Mouse (Mus musculus) lung, embryonic 15.5 days (tissue): ENCODE measurements around the gene Faap100. TPM values are rescaled to one million over a fixed set of nuclear protein-coding genes. Genes with fewer than 3 reads are reported as not detected.
"Not testable (repeated sequence)": the region's sequence is repeated elsewhere in the genome, so short reads cannot be mapped to it uniquely, and the experiment has no call there.

ENCODE experiments used
- ATAC-seq: fragments of 200-750 bp; cut with Nextera tagmentation; 2 replicates; pipeline ENCODE4 v1.8.0; 2017; ENCODE audit warnings: moderate number of reproducible peaks, borderline replicate concordance; ENCODE audit not compliant: low FRiP score, low TSS enrichment; ENCODE audit errors: extremely low read depth
- H3K27ac ChIP-seq: fragments of 300-500 bp; sonication (generic); 2 replicates; pipeline ENCODE4 v1.5.1; 2015; ENCODE audit warnings: moderate library complexity, mild to moderate bottlenecking, inconsistent platforms
- H3K27me3 ChIP-seq: fragments of 300-500 bp; sonication (generic); 2 replicates; pipeline ENCODE4 v1.6.1; 2015; ENCODE audit warnings: inconsistent platforms
- H3K36me3 ChIP-seq: fragments of 300-500 bp; sonication (generic); 2 replicates; pipeline ENCODE4 v1.6.1; 2015; ENCODE audit warnings: inconsistent platforms
- H3K4me1 ChIP-seq: fragments of 300-500 bp; sonication (generic); 2 replicates; pipeline ENCODE4 v1.6.1; 2015; ENCODE audit warnings: inconsistent platforms
- H3K4me2 ChIP-seq: fragments of 300-500 bp; sonication (generic); 2 replicates; pipeline ENCODE4 v1.6.1; 2015; ENCODE audit warnings: inconsistent platforms, mild to moderate bottlenecking, moderate library complexity
- H3K4me3 ChIP-seq: fragments of 300-500 bp; sonication (generic); 2 replicates; pipeline ENCODE4 v1.5.1; 2015; ENCODE audit warnings: mild to moderate bottlenecking, inconsistent platforms
- H3K9ac ChIP-seq: fragments of 300-500 bp; sonication (generic); 2 replicates; pipeline ENCODE4 v1.6.1; 2015; ENCODE audit warnings: inconsistent platforms
- H3K9me3 ChIP-seq: fragments of 300-500 bp; sonication (generic); 2 replicates; pipeline ENCODE4 v1.6.1; 2016; ENCODE audit warnings: inconsistent platforms
- WGBS: fragments of 180-500 bp; shearing (Covaris S2); methylation state at CpG from one replicate; pipeline ENCODE4 v1.1.7; 2015; 5-methylcytosine and 5-hydroxymethylcytosine counted together
- polyA plus RNA-seq: library from polyadenylated mRNA; unstranded; fragments of >200 nt; fragmentation: Nextera tagmentation; extraction: Ambion mirVana; gene quantifications from 2 replicates; pipeline ENCODE4 v1.2.1, GENCODE M21; 2015

The Faap100 gene
- 36.9 and 37.4 TPM in 2 replicates for polyA plus RNA-seq

DNA sequence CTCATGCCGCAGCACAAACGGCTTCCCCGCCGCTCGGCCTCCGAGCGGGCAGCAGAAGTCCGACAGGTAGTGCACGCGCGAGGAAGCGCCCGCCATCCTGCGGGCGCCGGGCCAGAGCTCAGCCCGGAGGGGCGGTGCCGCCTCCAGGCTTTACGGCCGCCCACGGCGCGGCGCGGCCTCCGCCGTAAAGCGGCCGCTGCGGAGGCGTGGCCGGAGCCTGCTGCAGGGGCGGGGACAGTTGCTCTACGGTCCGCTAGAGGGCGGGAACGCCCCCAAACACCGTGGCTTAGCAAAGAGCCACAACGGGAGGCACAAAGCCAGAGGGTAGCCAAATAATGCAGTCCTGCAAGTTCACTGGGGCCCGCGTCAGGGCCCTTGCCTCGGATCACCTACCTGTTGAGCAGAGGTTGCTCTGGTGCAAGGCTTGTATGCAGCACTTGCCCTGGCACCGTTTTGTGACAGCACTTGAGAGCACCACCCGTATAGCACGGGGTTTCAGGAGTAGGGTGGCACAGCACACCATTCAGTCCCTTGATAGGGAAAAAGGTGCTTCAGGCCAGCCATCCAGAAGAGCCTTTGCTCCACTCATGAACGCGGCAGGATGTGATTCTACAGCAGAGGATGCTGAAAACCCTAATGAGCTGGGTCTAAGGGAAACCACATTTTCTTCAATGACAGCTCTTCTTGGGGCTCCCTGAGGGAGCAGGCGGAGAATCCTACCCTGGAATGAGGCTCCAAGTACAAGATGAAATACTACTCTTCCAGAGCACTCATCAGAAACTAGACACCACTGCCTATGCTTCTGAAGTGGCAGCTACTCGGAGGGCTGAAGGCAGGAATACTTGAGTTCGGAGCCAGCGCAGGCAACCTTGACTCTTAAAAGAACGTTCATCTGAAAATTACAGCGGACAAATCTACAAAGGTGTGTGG lies at the start of gene Faap100:
Gene Faap100, minus strand, starts transcription at position 154 of the 930 bp plus-strand sequence.
- WGBS: 7% methylated on average over 48 of the region's 54 CpGs
- Histone ChIP-seq H3K36me3 (peaks cover 69% of the 10 kb centered on the region), H3K27me3 (no peaks in the 10 kb centered on the region), H3K4me2 (peak within 1 kb of the TSS; percentile 94), H3K4me3 (peak within 1 kb of the TSS; percentile 85), H3K9me3 (no peaks in the 10 kb centered on the region), H3K4me1 (peaks cover 22% of the 10 kb centered on the region), H3K9ac (peak within 1 kb of the TSS; percentile 68), H3K27ac (peak within 1 kb of the TSS; percentile 71)
- ATAC-seq: peak; percentile 87

DNA sequence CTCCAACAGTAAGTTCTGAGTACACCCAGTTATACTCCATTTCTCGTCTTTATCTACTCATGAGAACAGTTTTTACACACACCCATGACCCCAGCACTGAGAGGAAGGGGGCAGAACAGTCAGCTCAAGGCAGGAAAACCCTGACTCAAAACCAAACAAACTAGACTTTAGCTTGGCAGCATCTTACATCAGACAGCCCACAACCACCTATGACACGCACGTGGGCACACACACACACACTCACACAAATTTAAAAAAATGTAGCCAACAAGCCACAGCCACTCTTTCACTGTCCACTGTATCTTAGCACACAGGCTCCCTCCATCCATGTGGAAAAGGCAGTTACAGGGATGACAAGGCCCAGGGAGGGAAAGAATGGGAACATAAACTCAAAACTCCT lies 48.2 kb upstream of the Faap100 start:
- 81% methylated on average over 3 of the region's 3 CpGs for WGBS
- no peak overlapping the region for H3K27ac ChIP-seq
- peaks cover 67% of the 10 kb centered on the region for H3K36me3 ChIP-seq
- no peaks in the 10 kb centered on the region for H3K9me3 ChIP-seq
- no peak overlapping the region for H3K4me3 ChIP-seq
- H3K27me3 ChIP-seq: no peaks in the 10 kb centered on the region
- no peak overlapping the region for H3K4me2 ChIP-seq
- H3K9ac ChIP-seq: no peak overlapping the region
- H3K4me1 ChIP-seq: no peaks in the 10 kb centered on the region
- ATAC-seq: no peak

DNA sequence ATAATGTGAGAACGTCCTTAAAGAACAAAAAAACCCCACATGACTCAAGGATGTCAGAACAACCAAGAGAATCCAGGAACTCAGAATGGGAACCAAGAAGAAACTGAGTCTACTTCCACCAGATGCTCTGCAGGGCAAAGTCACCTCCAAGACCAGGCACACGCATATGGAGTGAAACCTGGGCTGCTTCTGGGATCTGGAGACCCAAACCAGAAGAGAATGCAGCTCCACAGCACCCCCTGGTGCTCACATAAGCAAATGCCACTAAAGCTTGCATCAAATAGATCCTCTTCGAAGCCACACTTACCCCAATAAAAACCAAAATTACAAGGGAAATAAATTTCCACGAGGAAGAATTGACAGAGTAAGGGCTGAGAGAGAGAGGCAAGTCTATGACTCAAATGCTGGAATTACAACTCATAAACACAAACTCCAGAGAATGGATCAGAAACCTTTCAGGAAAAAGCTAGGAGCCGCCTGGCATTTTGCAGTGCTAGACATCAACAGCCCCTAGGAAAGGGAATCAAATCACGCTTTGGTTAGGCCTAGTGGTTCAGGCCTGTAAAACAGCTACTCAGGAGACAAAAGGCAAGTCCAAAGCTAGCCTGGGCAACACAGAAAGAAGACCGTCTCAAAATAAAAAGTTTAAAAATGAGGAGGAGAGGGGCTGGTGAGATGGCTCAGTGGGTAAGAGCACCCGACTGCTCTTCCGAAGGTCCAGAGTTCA lies 45.2 kb upstream of the Faap100 start:
- no peak overlapping the region for H3K9ac ChIP-seq
- ATAC-seq: no peak
- no peaks in the 10 kb centered on the region for H3K9me3 ChIP-seq

DNA sequence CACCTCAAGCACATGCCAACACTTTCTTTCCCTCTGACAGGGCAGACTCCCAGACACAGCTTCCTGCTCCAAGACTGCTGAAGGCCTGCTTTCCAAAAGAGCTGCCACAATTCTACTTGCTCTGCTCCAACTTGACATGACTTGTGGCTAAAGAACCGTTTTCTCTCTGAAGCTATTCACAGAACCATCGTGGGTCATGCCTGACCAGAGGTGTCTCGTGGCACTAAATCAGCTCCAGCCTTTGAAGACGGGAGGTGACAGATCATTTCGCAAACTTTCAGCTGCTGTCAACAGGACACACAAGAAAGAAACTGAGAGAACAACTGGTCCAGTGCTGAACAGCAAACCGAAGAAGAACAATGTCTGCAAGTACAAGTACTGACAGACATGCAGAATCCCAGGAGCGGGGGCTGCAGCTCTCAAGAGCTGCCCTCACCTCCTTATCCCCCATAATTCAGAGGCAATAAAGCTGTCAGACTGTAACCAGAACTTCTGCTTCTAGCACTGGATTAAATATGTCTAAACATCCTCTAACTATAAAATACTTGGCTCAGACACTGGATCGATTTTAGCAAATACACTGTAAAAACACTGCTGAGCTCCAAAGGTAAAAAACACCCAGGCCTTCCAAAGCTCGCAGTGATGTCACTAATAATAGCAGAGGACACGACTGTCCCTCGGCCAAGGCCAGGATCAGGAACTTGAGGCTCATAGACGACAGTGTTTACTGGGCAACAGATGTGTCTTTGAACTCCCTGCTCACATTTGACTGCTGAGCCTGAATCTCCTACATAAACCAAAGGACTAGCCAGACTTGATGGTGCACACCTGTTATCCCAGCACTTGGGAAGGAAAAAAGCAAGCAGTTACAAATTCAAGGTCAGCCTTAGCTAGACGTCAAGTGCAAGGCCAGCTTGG lies 44.3 kb upstream of the Faap100 start:
- Histone ChIP-seq H3K27ac (no peak overlapping the region), H3K4me2 (no peak overlapping the region), H3K27me3 (no peaks in the 10 kb centered on the region), H3K4me1 (no peaks in the 10 kb centered on the region), H3K4me3 (no peak overlapping the region), H3K9me3 (no peaks in the 10 kb centered on the region), H3K36me3 (peaks cover 73% of the 10 kb centered on the region), H3K9ac (no peak overlapping the region)
- WGBS: 71% methylated on average over 13 of the region's 13 CpGs
- ATAC-seq: no peak

More for the DNA sequence above, 45.2 kb upstream of the Faap100 start:
- WGBS: 62% methylated on average over 9 of the region's 9 CpGs
- no peaks in the 10 kb centered on the region for H3K4me1 ChIP-seq
- H3K4me2 ChIP-seq: no peak overlapping the region
- no peak overlapping the region for H3K4me3 ChIP-seq
- no peaks in the 10 kb centered on the region for H3K27me3 ChIP-seq
- H3K27ac ChIP-seq: no peak overlapping the region
- H3K36me3 ChIP-seq: peaks cover 73% of the 10 kb centered on the region

DNA sequence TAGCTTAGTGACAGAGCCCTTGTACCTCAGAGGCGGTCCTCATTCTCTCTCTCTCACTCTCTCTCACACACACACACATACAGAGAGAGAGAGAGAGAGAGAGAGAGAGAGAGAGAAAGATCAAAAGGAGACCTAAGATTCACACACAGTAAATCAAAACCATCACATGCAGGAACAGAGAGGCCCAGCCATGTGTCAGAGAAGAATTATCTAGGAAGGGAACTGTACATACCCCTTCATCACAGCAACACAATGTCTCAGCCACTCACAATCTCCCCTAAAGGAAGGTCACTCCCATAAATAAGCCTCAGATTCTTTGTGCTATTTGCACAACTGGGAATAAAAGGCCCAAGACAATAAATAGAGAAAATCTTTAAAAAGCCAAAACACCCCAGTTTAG lies 40.0 kb upstream of the Faap100 start:
- 75% methylated on average over 1 of the region's 1 CpGs for WGBS
- Histone ChIP-seq H3K27ac (no peak overlapping the region), H3K4me2 (no peak overlapping the region), H3K9ac (no peak overlapping the region), H3K27me3 (no peaks in the 10 kb centered on the region), H3K4me1 (no peaks in the 10 kb centered on the region), H3K4me3 (no peak overlapping the region), H3K36me3 (peaks cover 77% of the 10 kb centered on the region), H3K9me3 (no peaks in the 10 kb centered on the region)
- no peak for ATAC-seq

DNA sequence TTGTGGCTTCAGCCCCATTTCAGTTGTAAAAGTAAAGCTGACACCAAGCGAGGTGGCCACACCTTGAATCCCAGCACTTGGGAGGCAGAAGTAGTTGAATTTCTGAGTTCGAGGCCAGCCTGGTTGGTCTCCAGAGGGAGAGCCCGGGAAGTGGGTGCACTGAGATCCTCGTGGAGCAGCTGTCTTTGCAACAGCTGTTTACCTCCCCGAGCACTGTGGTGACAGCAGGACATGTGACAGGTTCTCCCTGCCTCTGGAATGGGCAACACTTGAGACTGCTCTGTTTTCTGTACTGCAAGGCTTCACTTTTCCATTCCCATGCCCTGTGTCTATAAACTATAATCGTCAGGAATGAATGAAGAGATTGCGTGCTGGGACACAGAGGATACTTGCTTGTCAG lies 39.3 kb upstream of the Faap100 start:
- no peak for ATAC-seq
- Histone ChIP-seq H3K4me1 (no peaks in the 10 kb centered on the region), H3K9me3 (no peaks in the 10 kb centered on the region), H3K4me3 (no peak overlapping the region), H3K9ac (no peak overlapping the region), H3K4me2 (no peak overlapping the region), H3K36me3 (peaks cover 85% of the 10 kb centered on the region), H3K27me3 (no peaks in the 10 kb centered on the region), H3K27ac (no peak overlapping the region)
- 83% methylated on average over 7 of the region's 7 CpGs for WGBS

DNA sequence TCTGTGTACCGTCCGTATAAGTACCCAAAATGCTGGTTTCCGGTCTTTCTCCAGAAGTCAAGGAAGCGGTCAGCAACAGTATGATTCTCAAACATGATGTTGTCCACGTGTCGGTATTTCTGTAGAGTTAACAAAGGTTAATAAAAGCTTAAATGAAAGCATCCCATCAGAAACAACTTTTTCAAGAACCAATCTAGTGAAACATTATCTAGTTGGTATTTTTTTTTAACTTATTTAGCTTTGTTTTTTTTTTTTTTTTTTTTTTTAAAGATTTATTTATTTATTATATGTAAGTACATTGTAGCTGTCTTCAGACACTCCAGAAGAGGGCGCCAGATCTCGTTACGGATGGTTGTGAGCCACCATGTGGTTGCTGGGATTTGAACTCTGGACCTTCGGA lies 35.1 kb upstream of the Faap100 start:
- not testable (repeated sequence) for ATAC-seq, H3K4me1 ChIP-seq, H3K4me2 ChIP-seq, H3K9ac ChIP-seq, H3K27me3 ChIP-seq, H3K27ac ChIP-seq, H3K9me3 ChIP-seq, H3K4me3 ChIP-seq
- H3K36me3 ChIP-seq: peaks cover 92% of the 10 kb centered on the region
- WGBS: 94% methylated on average over 9 of the region's 10 CpGs

DNA sequence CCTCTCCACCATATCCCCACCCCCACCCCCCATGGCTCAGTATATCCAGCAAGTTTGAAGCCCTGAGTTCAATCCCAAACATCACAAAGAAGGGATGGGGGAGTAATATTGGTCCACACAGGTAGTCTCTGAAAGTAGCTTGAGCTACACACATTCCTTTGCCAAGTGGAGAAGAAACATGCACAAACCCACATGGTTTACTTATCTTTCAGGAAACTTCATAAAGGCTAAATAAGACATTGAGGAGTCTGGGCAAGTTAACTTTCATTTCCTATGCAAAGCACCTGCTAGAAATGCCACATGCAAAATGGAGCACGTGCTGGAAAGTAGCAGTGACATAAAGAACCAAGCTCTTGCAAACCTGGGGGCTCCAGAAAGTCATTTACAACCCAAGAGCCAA lies 27.9 kb upstream of the Faap100 start:
- no peaks in the 10 kb centered on the region for H3K4me1 ChIP-seq
- no peak overlapping the region for H3K27ac ChIP-seq
- no peak overlapping the region for H3K4me2 ChIP-seq
- H3K4me3 ChIP-seq: no peak overlapping the region
- H3K36me3 ChIP-seq: peaks cover 86% of the 10 kb centered on the region
- no peaks in the 10 kb centered on the region for H3K27me3 ChIP-seq
- no peaks in the 10 kb centered on the region for H3K9me3 ChIP-seq
- ATAC-seq: no peak
- WGBS: 77% methylated on average over 1 of the region's 1 CpGs
- H3K9ac ChIP-seq: no peak overlapping the region

DNA sequence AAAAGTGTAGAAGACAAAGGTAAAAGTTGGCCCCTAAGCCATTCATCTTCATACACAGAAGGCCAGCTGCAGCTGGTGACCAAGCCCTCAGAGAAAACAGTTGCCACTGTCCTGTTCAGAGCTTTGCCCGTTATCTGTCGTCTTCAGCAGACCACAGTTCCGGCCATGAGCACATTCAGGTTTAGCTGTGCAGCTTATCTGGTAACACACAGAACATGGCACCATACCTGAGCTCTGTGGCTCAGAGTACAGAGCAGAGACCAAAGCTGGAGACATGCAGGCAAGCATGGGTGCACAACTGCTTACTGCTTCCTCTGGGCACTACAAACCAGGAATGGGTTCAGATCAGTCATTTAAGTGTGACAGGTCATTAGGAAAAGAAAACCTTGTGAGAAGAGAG lies 27.3 kb upstream of the Faap100 start:
- no peak overlapping the region for H3K4me2 ChIP-seq
- ATAC-seq: no peak
- 94% methylated on average over 3 of the region's 3 CpGs for WGBS

DNA sequence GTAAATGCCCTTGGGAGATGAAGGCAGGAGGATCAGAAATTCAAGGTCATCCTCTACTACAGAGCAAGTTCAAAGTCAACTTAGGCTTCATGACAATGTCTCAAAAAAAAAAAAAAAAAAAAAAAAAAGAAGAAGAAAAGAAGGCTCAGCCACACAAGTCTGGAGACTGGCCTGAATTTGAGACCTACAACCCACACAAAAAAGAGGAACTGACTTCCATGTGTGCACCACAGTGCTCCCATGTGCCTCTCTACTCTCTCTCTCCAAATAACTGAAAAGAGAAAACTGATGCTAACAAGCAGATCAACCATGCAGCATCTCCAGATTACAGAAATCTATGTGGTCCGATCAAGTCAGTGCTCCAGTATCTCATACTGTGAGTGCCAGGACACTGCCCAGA lies 26.2 kb upstream of the Faap100 start:
- WGBS: 86% methylated on average over 1 of the region's 1 CpGs
- no peak for ATAC-seq
- H3K9ac ChIP-seq: no peak overlapping the region

More for the DNA sequence above, 27.3 kb upstream of the Faap100 start:
- Histone ChIP-seq H3K9ac (no peak overlapping the region), H3K4me1 (no peaks in the 10 kb centered on the region), H3K9me3 (no peaks in the 10 kb centered on the region), H3K27ac (no peak overlapping the region), H3K27me3 (no peaks in the 10 kb centered on the region), H3K36me3 (peaks cover 86% of the 10 kb centered on the region), H3K4me3 (no peak overlapping the region)

DNA sequence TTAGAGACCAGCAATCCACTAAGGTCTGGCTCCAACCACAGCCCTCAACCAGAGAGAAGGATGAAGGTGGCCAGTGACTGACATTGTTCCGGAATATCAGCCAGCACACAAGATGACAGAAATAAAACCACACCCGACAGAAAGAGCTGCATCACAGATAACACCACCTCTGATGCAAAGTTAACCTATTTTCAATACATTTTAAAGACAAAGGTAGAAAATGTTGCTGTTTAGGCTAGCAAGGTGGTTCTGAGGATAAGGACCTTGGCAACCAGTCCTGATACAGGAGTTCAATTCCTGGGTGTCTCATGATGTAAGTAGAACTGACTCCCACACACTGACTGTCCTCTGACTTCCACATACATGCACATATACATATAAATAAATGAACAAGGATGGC lies 20.8 kb upstream of the Faap100 start:
- no peaks in the 10 kb centered on the region for H3K27me3 ChIP-seq
- H3K27ac ChIP-seq: no peak overlapping the region
- H3K4me3 ChIP-seq: no peak overlapping the region
- WGBS: 87% methylated on average over 2 of the region's 2 CpGs
- no peak for ATAC-seq
- no peak overlapping the region for H3K9ac ChIP-seq
- H3K4me1 ChIP-seq: no peaks in the 10 kb centered on the region
- H3K36me3 ChIP-seq: peaks cover 78% of the 10 kb centered on the region
- no peaks in the 10 kb centered on the region for H3K9me3 ChIP-seq
- no peak overlapping the region for H3K4me2 ChIP-seq

More for the DNA sequence above, 26.2 kb upstream of the Faap100 start:
- no peak overlapping the region for H3K4me3 ChIP-seq
- no peak overlapping the region for H3K27ac ChIP-seq
- no peaks in the 10 kb centered on the region for H3K9me3 ChIP-seq
- no peaks in the 10 kb centered on the region for H3K27me3 ChIP-seq
- H3K36me3 ChIP-seq: peaks cover 86% of the 10 kb centered on the region
- H3K4me2 ChIP-seq: no peak overlapping the region
- no peaks in the 10 kb centered on the region for H3K4me1 ChIP-seq
